Mouse (Mus musculus) sigmoid colon, adult 10 weeks (tissue): ENCODE results near the gene Havcr1. TPM values are rescaled to one million over a fixed set of nuclear protein-coding genes. Genes with fewer than 3 reads are reported as not detected.

Experiments used
- polyA plus RNA-seq: library from polyadenylated mRNA; stranded (reverse); fragments of 350-450 nt; fragmentation: Illumina TruSeq; extraction: RNeasy Lipid Tissue Mini Kit (QIAGEN cat#74804); gene quantifications from one replicate; pipeline ENCODE4 v1.2.3, GENCODE M21; 2014; ENCODE audit warnings: low read depth, low replicate concordance

Havcr1 gene
- polyA plus RNA-seq: 0.76 TPM

GRCm38 (mm10) chr11:46735076-46735475 lies at the start of gene Havcr1:
Gene Havcr1 (plus strand): TSS chr11:46735080.

GRCm38 (mm10) chr11:46706664-46707356 lies 28.1 kb upstream of the Havcr1 start, which contains the start of gene Timd2:
Gene Timd2 (minus strand): TSS chr11:46707061.

DNA sequence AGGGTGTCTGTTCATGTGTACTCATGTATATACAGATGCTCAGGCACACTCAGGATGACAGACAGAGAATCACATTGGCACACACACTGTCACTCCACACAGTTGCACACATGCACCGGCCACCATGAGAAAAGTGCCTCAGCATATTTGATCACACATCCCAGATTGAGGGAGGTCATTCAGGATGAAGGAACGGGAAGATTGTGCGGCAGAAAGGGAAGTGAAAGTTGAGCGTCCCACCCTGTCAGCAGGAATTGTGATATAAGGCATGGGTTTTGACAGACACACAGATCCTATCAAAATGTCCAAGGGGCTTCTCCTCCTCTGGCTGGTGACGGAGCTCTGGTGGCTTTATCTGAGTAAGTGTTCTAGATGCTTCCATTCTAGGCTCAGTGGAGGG lies 75.6 kb downstream of the Havcr1 start, which contains the start of gene Timd4:
Gene Timd4 (plus strand): TSS at position 290 of the 400 bp plus-strand sequence.

Other genes with a start within 250 kb of the Havcr1 start
- not detected for gene Gm12169, start 210.9 kb upstream of the Havcr1 start, polyA plus RNA-seq
- gene BC053393, start 163.5 kb upstream of the Havcr1 start, polyA plus RNA-seq: not detected
- gene Dppa1, start 105.8 kb upstream of the Havcr1 start, polyA plus RNA-seq: not detected
- not detected for gene Timd2, start 28.0 kb upstream of the Havcr1 start, polyA plus RNA-seq
- gene Timd4, start 75.7 kb downstream of the Havcr1 start, polyA plus RNA-seq: 4.9 TPM